Comparison of ENCODE assay signal across 8 mouse cellular contexts in genomic region chr8:120736486-120736885, GRCm38 (mm10). TPM values are rescaled to one million over a fixed set of nuclear protein-coding genes. Genes with fewer than 3 reads are reported as not detected.
DNase-seq lines count a peak whose midpoint lies in the region; ATAC-seq lines count a peak whose summit lies in the region.

No protein-coding gene starts in this region.

- H3K4me3 ChIP-seq in embryonic facial prominence, embryonic 13.5 days: peak overlapping the region; percentile 51
- H3K4me3 ChIP-seq in limb, embryonic 12.5 days (replicated peaks): peak overlapping the region; percentile 48
- peak overlapping the region; percentile 49 for H3K4me3 ChIP-seq in midbrain, embryonic 13.5 days (replicated peaks)

- H3K27ac ChIP-seq in embryonic facial prominence, embryonic 13.5 days: no peak overlapping the region
- no peak overlapping the region for H3K27ac ChIP-seq in limb, embryonic 12.5 days
- H3K27ac ChIP-seq in midbrain, embryonic 13.5 days: no peak overlapping the region

- WGBS in embryonic facial prominence, embryonic 13.5 days: 3% methylated on average over 11 of the region's 11 CpGs
- WGBS in limb, embryonic 12.5 days: 3% methylated on average over 11 of the region's 11 CpGs
- under 1% methylated on average over 11 of the region's 11 CpGs for WGBS in midbrain, embryonic 13.5 days

- peak overlapping the region; percentile 96 for H3K4me2 ChIP-seq in embryonic facial prominence, embryonic 13.5 days
- H3K4me2 ChIP-seq in limb, embryonic 12.5 days: peak overlapping the region; percentile 92
- H3K4me2 ChIP-seq in midbrain, embryonic 13.5 days (replicated peaks): peak overlapping the region; percentile 97

- H3K9ac ChIP-seq in embryonic facial prominence, embryonic 13.5 days: peak overlapping the region; percentile 52; the same call in 1 of the 2 replicates
- H3K9ac ChIP-seq in limb, embryonic 12.5 days (replicated peaks): no peak overlapping the region
- H3K9ac ChIP-seq in midbrain, embryonic 13.5 days (replicated peaks): peak overlapping the region; percentile 62

- peak; percentile 43 to 46 for DNase-seq in right cerebral cortex, postnatal 10 days (ENCODE audit: low spot score in 2 of 2)
- no peak for DNase-seq in right cerebral cortex, adult 18-20 months
- peak; percentile 60 for DNase-seq in heart, postnatal 4 days
- no peak for DNase-seq in layer of hippocampus, adult 11-12 months (ENCODE audit: low spot score)
- no peak for DNase-seq in thymus, adult 18-20 months

- H3K36me3 ChIP-seq in embryonic facial prominence, embryonic 13.5 days: no peaks in the 10 kb centered on the region
- H3K36me3 ChIP-seq in limb, embryonic 12.5 days: no peaks in the 10 kb centered on the region
- H3K36me3 ChIP-seq in midbrain, embryonic 13.5 days: no peaks in the 10 kb centered on the region

- H3K27me3 ChIP-seq in embryonic facial prominence, embryonic 13.5 days: peaks cover 60% of the 10 kb centered on the region
- peaks cover 67% of the 10 kb centered on the region for H3K27me3 ChIP-seq in limb, embryonic 12.5 days
- peaks cover 50% of the 10 kb centered on the region for H3K27me3 ChIP-seq in midbrain, embryonic 13.5 days

- no peak for ATAC-seq in embryonic facial prominence, embryonic 13.5 days (ENCODE audit: insufficient number of reproducible peaks, insufficient read depth, low FRiP score, low TSS enrichment, low read depth)
- ATAC-seq in limb, embryonic 12.5 days (ENCODE audit: insufficient number of reproducible peaks, insufficient read depth, low FRiP score, low TSS enrichment, low read depth): 0 out of 2 replicates have a peak, but pooled peaks have one; percentile 32
- ATAC-seq in midbrain, embryonic 13.5 days: peak; percentile 63

- H3K9me3 ChIP-seq in embryonic facial prominence, embryonic 13.5 days: no peaks in the 10 kb centered on the region
- 0 out of 2 replicates have a peak, but pooled peaks cover 6% of the 10 kb centered on the region for H3K9me3 ChIP-seq in limb, embryonic 12.5 days
- no peaks in the 10 kb centered on the region for H3K9me3 ChIP-seq in midbrain, embryonic 13.5 days

- H3K4me1 ChIP-seq in embryonic facial prominence, embryonic 13.5 days: peaks cover 13% of the 10 kb centered on the region
- H3K4me1 ChIP-seq in limb, embryonic 12.5 days (replicated peaks): peaks cover 10% of the 10 kb centered on the region
- H3K4me1 ChIP-seq in midbrain, embryonic 13.5 days (replicated peaks): peaks cover 23% of the 10 kb centered on the region

RNA-seq across cellular contexts. Expression of gene Irf8, which starts 0.3 kb away (rescaled TPM):
- polyA plus RNA-seq in embryonic facial prominence, embryonic 13.5 days (2015; fragmentation: Nextera tagmentation; extraction: Ambion mirVana): 3.9 and 4.6 TPM in 2 replicates
- total RNA-seq in heart, postnatal 4 days (2021): 1 to 10 TPM; 8.4 to 9.7 TPM
- polyA plus RNA-seq in limb, embryonic 12.5 days (2016; fragmentation: Nextera tagmentation; extraction: Ambion mirVana): 3.5 and 4.1 TPM in 2 replicates
- 3.5 and 3.9 TPM in 2 replicates for polyA plus RNA-seq in midbrain, embryonic 13.5 days (2015; fragmentation: Nextera tagmentation; extraction: Ambion mirVana)

Comparison
In these comparisons a context has a peak if more than half of its experiments do, and no peak if none do; other contexts are left out.
1. DNase-seq: peak in right cerebral cortex, postnatal 10 days (2 of 2) and heart, postnatal 4 days (single experiment); none in right cerebral cortex, adult 18-20 months (single experiment), layer of hippocampus, adult 11-12 months (single experiment) and thymus, adult 18-20 months (0 of 2).
2. Peak in every context shown above with its lines, with median percentiles within 50 percentile points of each other: H3K4me2 ChIP-seq and H3K4me3 ChIP-seq.